Mouse (Mus musculus): Measurements from ENCODE around the gene Trp53bp2. TPM values are rescaled to one million over a fixed set of nuclear protein-coding genes. Genes with fewer than 3 reads are reported as not detected.

Gene Trp53bp2
- polyA plus RNA-seq, 1 experiment = 17.4 TPM

- H3K27ac ChIP-seq (ENCODE audit: insufficient read depth, low read length) = peak overlapping the region; percentile 45
- H3K4me1 ChIP-seq (ENCODE audit: control insufficient read depth, insufficient read depth, low read length) = peaks cover 25% of the 10 kb centered on the region
These were observed 95.3 kb downstream of the Trp53bp2 start for GRCm38 (mm10) chr1:182504223-182504622.

GRCm38 (mm10) chr1:182505291-182505690, 96.3 kb downstream of the Trp53bp2 start:
- Histone ChIP-seq H3K27ac (ENCODE audit: insufficient read depth, low read length) (no peak overlapping the region), H3K4me1 (ENCODE audit: control insufficient read depth, insufficient read depth, low read length) (peaks cover 29% of the 10 kb centered on the region), H3K4me3 (ENCODE audit: insufficient read depth, low read length) (no peak overlapping the region)
- no peak for TF ChIP-seq POLR2A (IDR thresholded peaks at IDR 0.05; ENCODE audit: low read depth, low read length)

More at GRCm38 (mm10) chr1:182504223-182504622, 95.3 kb downstream of the Trp53bp2 start:
- TF ChIP-seq CTCF (IDR thresholded peaks at IDR 0.05; ENCODE audit: borderline replicate concordance, insufficient read depth, low read length) (no peak), POLR2A (IDR thresholded peaks at IDR 0.05; ENCODE audit: low read depth, low read length) (no peak)
- H3K4me3 ChIP-seq (ENCODE audit: insufficient read depth, low read length) = no peak overlapping the region

- H3K27ac ChIP-seq (ENCODE audit: insufficient read depth, low read length) = peak overlapping the region; percentile 71
- no peak overlapping the region for H3K4me3 ChIP-seq (ENCODE audit: insufficient read depth, low read length)
- no peak for TF ChIP-seq CTCF (IDR thresholded peaks at IDR 0.05; ENCODE audit: borderline replicate concordance, insufficient read depth, low read length)
- TF ChIP-seq POLR2A (IDR thresholded peaks at IDR 0.05; ENCODE audit: low read depth, low read length) = no peak
- H3K4me1 ChIP-seq (ENCODE audit: control insufficient read depth, insufficient read depth, low read length) = peaks cover 27% of the 10 kb centered on the region
These were observed 97.4 kb downstream of the Trp53bp2 start for GRCm38 (mm10) chr1:182506229-182506986.

DNA sequence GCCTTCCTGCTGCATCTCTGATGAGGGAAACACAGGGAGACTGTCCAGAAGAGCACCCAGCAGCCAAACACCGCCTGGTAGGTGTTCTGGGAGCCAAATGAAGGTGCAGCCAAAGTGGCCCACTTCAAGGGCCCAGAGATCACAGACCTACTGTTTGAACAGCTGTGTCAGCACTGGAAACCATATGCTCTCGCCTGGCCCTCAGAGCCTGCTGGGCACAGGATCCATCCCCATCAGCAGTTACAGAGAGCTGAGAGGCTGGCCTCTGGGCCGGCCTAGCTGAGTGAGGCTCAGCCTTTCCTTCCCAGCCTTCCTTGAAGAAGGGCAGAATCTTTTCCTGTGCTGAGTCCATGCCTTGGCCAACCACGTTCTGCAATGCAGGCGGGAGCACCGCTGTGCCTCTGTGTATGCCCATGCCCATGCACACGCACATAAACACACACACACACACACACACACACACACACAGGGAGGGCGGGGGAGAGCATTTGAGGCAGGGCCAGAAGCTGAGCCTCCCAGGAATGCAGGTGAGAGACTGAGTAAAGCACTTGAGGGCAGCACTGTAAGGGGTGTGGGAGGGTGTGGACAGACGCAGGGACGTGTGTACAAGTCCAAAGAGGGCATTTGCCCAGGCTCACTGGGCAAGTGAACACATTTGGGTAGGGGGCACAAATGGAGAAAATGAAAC, 100.3 kb downstream of the Trp53bp2 start:
- no peak overlapping the region for H3K27ac ChIP-seq (ENCODE audit: insufficient read depth, low read length)
- no peak overlapping the region for H3K4me3 ChIP-seq (ENCODE audit: insufficient read depth, low read length)
- peaks cover 33% of the 10 kb centered on the region for H3K4me1 ChIP-seq (ENCODE audit: control insufficient read depth, insufficient read depth, low read length)
- TF ChIP-seq CTCF (IDR thresholded peaks at IDR 0.05; ENCODE audit: borderline replicate concordance, insufficient read depth, low read length) = no peak
- no peak for TF ChIP-seq POLR2A (IDR thresholded peaks at IDR 0.05; ENCODE audit: low read depth, low read length)

GRCm38 (mm10) chr1:182511073-182511472, 102.1 kb downstream of the Trp53bp2 start:
- Histone ChIP-seq H3K4me1 (ENCODE audit: control insufficient read depth, insufficient read depth, low read length) (peaks cover 31% of the 10 kb centered on the region), H3K27ac (ENCODE audit: insufficient read depth, low read length) (peak overlapping the region; percentile 54), H3K4me3 (ENCODE audit: insufficient read depth, low read length) (no peak overlapping the region)
- no peak for TF ChIP-seq CTCF (IDR thresholded peaks at IDR 0.05; ENCODE audit: borderline replicate concordance, insufficient read depth, low read length)
- TF ChIP-seq POLR2A (IDR thresholded peaks at IDR 0.05; ENCODE audit: low read depth, low read length) = no peak

DNA sequence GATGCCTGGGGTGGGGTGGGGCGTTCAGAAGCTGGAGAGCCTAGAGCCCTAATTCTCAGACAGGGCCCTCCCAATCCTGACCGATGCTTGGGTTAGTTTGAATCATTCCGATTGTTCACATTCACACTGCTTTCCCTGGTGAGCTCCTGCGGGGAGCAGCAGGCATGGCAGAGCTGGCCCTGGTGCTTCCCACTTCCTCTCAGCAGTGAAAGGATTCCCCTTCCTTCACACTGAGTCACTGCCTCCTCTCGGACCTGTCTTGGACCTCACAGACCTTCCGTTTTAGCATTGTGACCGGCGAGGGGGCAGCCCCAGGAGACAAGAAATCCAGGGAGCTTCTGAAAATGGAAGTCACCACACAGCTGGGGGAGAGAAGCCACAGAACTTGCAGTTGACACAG, 102.8 kb downstream of the Trp53bp2 start:
- no peak overlapping the region for H3K4me3 ChIP-seq (ENCODE audit: insufficient read depth, low read length)
- H3K4me1 ChIP-seq (ENCODE audit: control insufficient read depth, insufficient read depth, low read length) = peaks cover 27% of the 10 kb centered on the region
- no peak for TF ChIP-seq POLR2A (IDR thresholded peaks at IDR 0.05; ENCODE audit: low read depth, low read length)
- TF ChIP-seq CTCF (IDR thresholded peaks at IDR 0.05; ENCODE audit: borderline replicate concordance, insufficient read depth, low read length) = no peak
- peak overlapping the region; percentile 54 for H3K27ac ChIP-seq (ENCODE audit: insufficient read depth, low read length)

Other genes with a start within 250 kb of the Trp53bp2 start
- not detected in 2 replicates for gene Vmn1r1, start 244.7 kb upstream of the Trp53bp2 start, polyA plus RNA-seq (2011; ENCODE audit: insufficient read length, low read depth, missing spikeins)
- gene Degs1, start 126.4 kb upstream of the Trp53bp2 start, polyA plus RNA-seq (2011; ENCODE audit: insufficient read length, low read depth, missing spikeins) = 210 and 248 TPM in 2 replicates
- gene Fbxo28, start 67.5 kb upstream of the Trp53bp2 start, polyA plus RNA-seq (2011; ENCODE audit: insufficient read length, low read depth, missing spikeins) = 25.7 and 34.1 TPM in 2 replicates
- gene Capn2, start 108.4 kb downstream of the Trp53bp2 start, polyA plus RNA-seq (2011; ENCODE audit: insufficient read length, low read depth, missing spikeins) = 244 and 338 TPM in 2 replicates
- not detected in 2 replicates for gene Capn8, start 155.8 kb downstream of the Trp53bp2 start, polyA plus RNA-seq (2011; ENCODE audit: insufficient read length, low read depth, missing spikeins)

All from embryonic fibroblast, embryonic 13.5 days (primary cell).